30 mouse cellular contexts compared by ENCODE assay signal in genomic region chr2:129360975-129361560, GRCm38 (mm10). TPM values are rescaled to one million over a fixed set of nuclear protein-coding genes. Genes with fewer than 3 reads are reported as not detected.
A peak's percentile ranks its signal among the peaks of the same experiment; 100 is the strongest.
DNase-seq lines count a peak whose midpoint lies in the region; ATAC-seq and TF ChIP-seq lines count a peak whose summit lies in the region.
"Had no signal": no experiment of that assay in that cellular context is flagged by ENCODE, and none has a peak within 500 bp of the region (broad histone marks: within the 10 kb centered on the region; RNA-seq: fewer than 3 reads in every experiment).

No protein-coding gene starts in this region.

- intact Hi-C loops in heart, postnatal 25 days (cut with DNase I) = no loop called here

- no peak overlapping the region for H3K4me3 ChIP-seq in layer of hippocampus, adult 2 months
- no peak overlapping the region for H3K4me3 ChIP-seq in neural tube, embryonic 15.5 days (replicated peaks)
- H3K4me3 ChIP-seq: embryonic facial prominence, embryonic 15.5 days; heart, adult 2 months; heart, embryonic 15.5 days; intestine, embryonic 15.5 days; liver, embryonic 13.5 days; stomach, embryonic 15.5 days had no signal

- no peak for ATAC-seq in neural tube, embryonic 15.5 days (ENCODE audit: low FRiP score)
- ATAC-seq: activated CD4-positive, CD25-positive, alpha-beta regulatory T cell, adult 4 months; forebrain, embryonic 14.5 days; hindbrain, embryonic 16.5 days; intestine, embryonic 15.5 days had no signal

- no peaks in the 10 kb centered on the region for H3K9me3 ChIP-seq in neural tube, embryonic 15.5 days (replicated peaks)
- H3K9me3 ChIP-seq: embryonic facial prominence, embryonic 15.5 days; heart, embryonic 15.5 days; intestine, embryonic 15.5 days; liver, embryonic 13.5 days; stomach, embryonic 15.5 days had no signal

- H3K27me3 ChIP-seq in neural tube, embryonic 15.5 days (replicated peaks) = no peaks in the 10 kb centered on the region
- H3K27me3 ChIP-seq: embryonic facial prominence, embryonic 15.5 days; heart, embryonic 15.5 days; intestine, embryonic 15.5 days; liver, embryonic 13.5 days; stomach, embryonic 15.5 days had no signal

- no peak for TF ChIP-seq CTCF in layer of hippocampus, adult 2 months (conservative IDR thresholded peaks at IDR 0.05)

- DNase-seq in adrenal gland, adult (ENCODE audit: inconsistent age in 2 of 2, low spot score in 1 of 2) = peak; percentile 53 to 80
- no peak for DNase-seq in adrenal gland, postnatal 4 days (ENCODE audit: low spot score in 2 of 2)
- DNase-seq in layer of hippocampus, adult 2 months (ENCODE audit: low spot score in 2 of 2) = no peak
- DNase-seq in layer of hippocampus, adult 9-11 months = no peak
- DNase-seq in lung, postnatal 25 days (ENCODE audit: low spot score) = peak; percentile 28
- DNase-seq in lung, postnatal 4 days = no peak
- no peak for DNase-seq in heart, postnatal 25 days (ENCODE audit: low spot score)
- DNase-seq: cerebellum, adult 9-10 months; gastrocnemius, postnatal 25 days; heart, adult 2 months; kidney, adult 9 months; kidney, postnatal 14 days; liver, embryonic 13.5 days; lung, embryonic 14.5 days; right cerebral cortex, postnatal 4 days; thymus, adult 2 months had no signal

- H3K27ac ChIP-seq in layer of hippocampus, adult 2 months = peak overlapping the region; percentile 78
- no peak overlapping the region for H3K27ac ChIP-seq in neural tube, embryonic 15.5 days (replicated peaks)
- H3K27ac ChIP-seq: embryonic facial prominence, embryonic 15.5 days; heart, adult 2 months; heart, embryonic 15.5 days; intestine, embryonic 15.5 days; liver, embryonic 13.5 days; stomach, embryonic 15.5 days had no signal

- H3K9ac ChIP-seq in neural tube, embryonic 15.5 days (replicated peaks) = no peak overlapping the region
- H3K9ac ChIP-seq: embryonic facial prominence, embryonic 15.5 days; heart, embryonic 15.5 days; intestine, embryonic 15.5 days; liver, embryonic 13.5 days; lung, embryonic 14.5 days; stomach, embryonic 15.5 days had no signal

- 90% methylated on average over 3 of the region's 3 CpGs for WGBS in neural tube, embryonic 15.5 days

- no peaks in the 10 kb centered on the region for H3K36me3 ChIP-seq in neural tube, embryonic 15.5 days
- H3K36me3 ChIP-seq: embryonic facial prominence, embryonic 15.5 days; heart, embryonic 15.5 days; intestine, embryonic 15.5 days; liver, embryonic 13.5 days; stomach, embryonic 15.5 days had no signal

- H3K4me2 ChIP-seq in neural tube, embryonic 15.5 days = no peak overlapping the region
- H3K4me2 ChIP-seq: embryonic facial prominence, embryonic 15.5 days; heart, embryonic 15.5 days; intestine, embryonic 15.5 days; liver, embryonic 13.5 days; lung, embryonic 14.5 days; midbrain, embryonic 11.5 days; stomach, embryonic 15.5 days had no signal

- no peaks in the 10 kb centered on the region for H3K4me1 ChIP-seq in neural tube, embryonic 15.5 days
- H3K4me1 ChIP-seq: embryonic facial prominence, embryonic 15.5 days; heart, embryonic 15.5 days; intestine, embryonic 15.5 days; liver, embryonic 13.5 days; stomach, embryonic 15.5 days had no signal

RNA-seq across cellular contexts. Expression of gene Il1b, which starts 9.9 kb away (rescaled TPM):
- under 1 TPM; 0.23 to 0.67 TPM for total RNA-seq in adrenal gland, postnatal 4 days (2021)
- not detected for total RNA-seq in layer of hippocampus, adult 2 months (2021)
- not detected in 2 replicates for polyA plus RNA-seq in neural tube, embryonic 15.5 days (2015; fragmentation: Nextera tagmentation; extraction: Ambion mirVana)
- total RNA-seq in heart, postnatal 25 days (2021) = not detected
- total RNA-seq: gastrocnemius, postnatal 25 days; layer of hippocampus, adult 18-20 months; layer of hippocampus, postnatal 36 days; midbrain, postnatal 0 days had no signal
- polyA plus RNA-seq: activated CD4-positive, CD25-positive, alpha-beta regulatory T cell, adult 4 months; forebrain, embryonic 14.5 days; hindbrain, embryonic 16.5 days; lung, embryonic 14.5 days; midbrain, embryonic 11.5 days had no signal

RNA-seq across cellular contexts. Expression of gene Il1a, which starts 51.3 kb away (rescaled TPM):
- total RNA-seq in adrenal gland, postnatal 4 days (2021) = under 1 TPM; 0.34 to 0.40 TPM
- under 1 TPM; 0.59 to 0.61 TPM for total RNA-seq in layer of hippocampus, adult 2 months (2021)
- polyA plus RNA-seq in neural tube, embryonic 15.5 days (2015; fragmentation: Nextera tagmentation; extraction: Ambion mirVana) = 0.20 and 0.36 TPM in 2 replicates
- not detected for total RNA-seq in heart, postnatal 25 days (2021)
- total RNA-seq: gastrocnemius, postnatal 25 days; heart, adult 2 months; hematopoietic stem cell, adult 5-6 weeks had no signal
- polyA plus RNA-seq: embryonic facial prominence, embryonic 15.5 days; heart, adult 2 months; limb, embryonic 11.5 days; lung, embryonic 14.5 days; midbrain, embryonic 11.5 days had no signal

Comparison
In these comparisons a context has a peak if more than half of its experiments do, and no peak if none do; other contexts are left out.
1. DNase-seq: peak in adrenal gland, adult (2 of 2) and lung, postnatal 25 days (single experiment); none in adrenal gland, postnatal 4 days (0 of 2), layer of hippocampus, adult 2 months (0 of 2), layer of hippocampus, adult 9-11 months (single experiment), lung, postnatal 4 days (0 of 2) and heart, postnatal 25 days (single experiment).